Mouse (Mus musculus) cortical plate, adult 2 months (tissue): ENCODE data around the gene Ninj2. TPM values are rescaled to one million over a fixed set of nuclear protein-coding genes. Genes with fewer than 3 reads are reported as not detected.

Source experiments
- H3K27ac ChIP-seq: fragments of 200-500 bp; 2 replicates; pipeline ENCODE4 v1.5.1; 2012; ENCODE audit warnings: low read length, control low read depth, inconsistent platforms; ENCODE audit not compliant: insufficient read depth
- H3K4me1 ChIP-seq: fragments of 200-500 bp; 2 replicates; pipeline ENCODE4 v1.6.1; 2011; ENCODE audit warnings: low read length; ENCODE audit not compliant: control insufficient read depth, insufficient read depth
- H3K4me3 ChIP-seq: fragments of 200-500 bp; 2 replicates; pipeline ENCODE4 v1.5.1; 2011; ENCODE audit warnings: mild to moderate bottlenecking, low read length, control low read depth; ENCODE audit not compliant: insufficient read depth
- CTCF ChIP-seq: fragments of 200-500 bp; IDR thresholded peaks from 2 replicates; pipeline ENCODE4 v1.5.1; 2011; ENCODE audit warnings: mild to moderate bottlenecking, control low read depth, low read length; ENCODE audit not compliant: insufficient read depth; ENCODE audit errors: extremely low read depth
- POLR2A ChIP-seq: fragments of 200-500 bp; IDR thresholded peaks from 2 replicates; pipeline ENCODE4 v1.6.1; 2011; ENCODE audit warnings: mild to moderate bottlenecking, low read length, control low read depth; ENCODE audit not compliant: insufficient read depth; ENCODE audit errors: extremely low read depth
- polyA plus RNA-seq: library from polyadenylated mRNA; depleted of rRNA; stranded (reverse); fragments of >200 nt; gene quantifications from 2 replicates; pipeline ENCODE4 v1.2.3, GENCODE M21; 2012

Gene Ninj2
- polyA plus RNA-seq, 1 experiment, result 7.0 TPM

DNA sequence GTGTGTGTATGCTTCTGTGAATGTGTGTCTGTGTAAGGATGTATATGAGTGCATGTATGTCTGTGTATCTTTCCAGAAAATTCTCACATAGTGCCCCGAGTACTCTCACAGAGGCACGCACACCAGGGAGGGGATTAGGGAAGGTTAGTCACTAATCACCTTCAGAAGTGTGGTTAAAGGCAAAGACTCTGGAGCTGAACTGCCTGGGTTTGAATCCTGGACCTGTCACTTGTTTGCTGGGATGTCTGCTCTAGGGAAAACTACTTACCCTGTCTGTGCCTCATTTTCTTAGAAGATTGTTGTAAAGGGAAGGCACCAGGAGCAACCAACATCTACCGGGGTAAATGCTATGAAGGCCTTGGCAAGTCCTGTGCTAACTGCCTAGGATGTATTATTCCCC, 22.3 kb downstream of the Ninj2 start:
- Histone ChIP-seq H3K4me3 (no peak overlapping the region), H3K27ac (no peak overlapping the region), H3K4me1 (peaks cover 2% of the 10 kb centered on the region; the same call in 1 of the 2 replicates)
- no peak for TF ChIP-seq POLR2A
- TF ChIP-seq CTCF, result no peak

DNA sequence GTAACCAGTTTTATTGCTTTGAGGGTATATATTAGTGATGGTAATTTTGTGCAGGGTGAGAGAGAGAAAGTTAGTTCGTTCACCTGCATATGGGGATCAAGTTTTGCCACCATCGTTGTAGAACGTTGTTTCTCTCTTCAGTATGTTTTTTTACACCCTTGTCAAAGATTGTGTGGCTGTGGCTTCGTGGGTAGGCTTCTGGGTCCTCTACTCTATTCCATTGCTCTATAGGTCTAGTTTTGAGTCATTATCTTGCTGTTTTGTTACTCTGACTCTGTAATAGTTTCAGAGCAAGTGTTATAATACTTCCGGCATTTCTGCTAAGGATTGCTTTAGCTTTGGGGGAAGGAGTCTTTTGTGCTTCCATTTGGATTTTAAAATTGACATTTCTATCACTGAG, 26.7 kb downstream of the Ninj2 start:
- Histone ChIP-seq H3K27ac (no peak overlapping the region), H3K4me3 (no peak overlapping the region), H3K4me1 (peaks cover 2% of the 10 kb centered on the region; the same call in 1 of the 2 replicates)
- TF ChIP-seq CTCF (no peak), POLR2A (no peak)

DNA sequence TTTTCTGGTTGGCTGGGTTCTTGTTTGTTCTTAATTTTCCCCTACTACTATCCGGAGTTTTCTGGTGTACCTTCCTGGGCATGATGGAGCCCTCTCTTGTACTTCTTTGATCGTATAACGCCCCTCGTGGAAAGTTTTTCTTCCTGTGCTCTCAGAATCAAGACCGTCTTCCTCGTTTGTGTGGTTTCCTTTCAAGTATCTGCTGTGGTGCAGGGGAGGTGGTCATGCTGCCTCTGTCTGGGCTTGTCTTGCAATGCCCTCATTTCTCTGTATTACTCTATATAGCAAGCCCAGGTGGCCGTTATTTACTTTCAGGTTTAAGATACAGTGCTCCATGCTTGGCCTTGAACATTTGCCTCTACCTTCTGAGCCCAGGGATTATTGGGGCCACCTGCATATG, 31.5 kb downstream of the Ninj2 start:
- TF ChIP-seq CTCF (no peak), POLR2A (no peak)
- Histone ChIP-seq H3K27ac (no peak overlapping the region), H3K4me3 (no peak overlapping the region), H3K4me1 (no peaks in the 10 kb centered on the region)

DNA sequence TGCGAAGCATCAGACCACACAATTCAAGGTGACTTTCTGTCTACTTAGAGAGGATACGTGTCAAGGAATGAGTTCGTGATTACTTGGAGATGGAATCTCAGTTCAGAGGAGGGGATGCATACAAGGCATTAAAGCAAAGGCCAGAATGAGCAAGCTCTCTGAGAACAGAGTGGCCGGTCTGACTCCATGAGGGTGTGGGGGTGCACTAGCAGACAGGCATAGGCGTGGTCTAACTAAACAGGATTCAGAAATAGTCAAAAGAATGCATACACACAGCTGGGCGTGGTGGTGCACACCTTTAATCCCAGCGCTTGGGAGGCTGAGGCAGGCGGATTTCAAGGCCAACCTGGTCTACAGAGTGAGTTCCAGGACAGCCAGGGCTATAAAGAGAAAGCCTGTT, 33.3 kb downstream of the Ninj2 start:
- Histone ChIP-seq H3K4me3 (no peak overlapping the region), H3K4me1 (no peaks in the 10 kb centered on the region), H3K27ac (no peak overlapping the region)
- TF ChIP-seq POLR2A (no peak), CTCF (no peak)

GRCm38 (mm10) chr6:120127321-120127720, 34.2 kb downstream of the Ninj2 start:
- no peaks in the 10 kb centered on the region for H3K4me1 ChIP-seq
- TF ChIP-seq CTCF (no peak), POLR2A (no peak)
- no peak overlapping the region for H3K4me3 ChIP-seq
- no peak overlapping the region for H3K27ac ChIP-seq

GRCm38 (mm10) chr6:120134748-120135147, 41.6 kb downstream of the Ninj2 start:
- TF ChIP-seq CTCF (no peak), POLR2A (no peak)
- Histone ChIP-seq H3K4me3 (no peak overlapping the region), H3K27ac (no peak overlapping the region), H3K4me1 (no peaks in the 10 kb centered on the region)

- Histone ChIP-seq H3K4me3 (no peak overlapping the region), H3K4me1 (peaks cover 3% of the 10 kb centered on the region), H3K27ac (no peak overlapping the region)
- TF ChIP-seq CTCF, result no peak
- TF ChIP-seq POLR2A, result no peak
These were observed 52.3 kb downstream of the Ninj2 start for GRCm38 (mm10) chr6:120145439-120145838.

DNA sequence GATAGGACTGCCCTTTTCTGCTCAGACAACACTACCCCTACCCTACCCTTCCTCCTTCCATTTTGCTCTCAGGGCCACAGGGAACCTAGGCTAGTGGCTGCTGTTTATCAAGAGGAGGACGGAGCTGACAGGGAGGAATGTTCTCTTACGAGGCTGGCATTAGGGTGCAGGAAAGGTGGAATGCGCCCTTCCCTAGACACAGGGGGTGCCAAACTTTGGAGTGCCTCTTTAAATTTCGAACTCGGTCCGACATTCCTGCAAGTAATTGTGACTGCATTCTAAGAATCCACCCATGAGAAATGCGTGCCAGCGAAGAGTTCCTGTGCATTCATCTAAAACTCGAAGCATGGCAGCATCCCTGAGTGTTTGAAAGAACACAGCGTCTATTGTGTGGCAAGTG, 53.5 kb downstream of the Ninj2 start:
- no peak overlapping the region for H3K27ac ChIP-seq
- H3K4me1 ChIP-seq, result peaks cover 3% of the 10 kb centered on the region

DNA sequence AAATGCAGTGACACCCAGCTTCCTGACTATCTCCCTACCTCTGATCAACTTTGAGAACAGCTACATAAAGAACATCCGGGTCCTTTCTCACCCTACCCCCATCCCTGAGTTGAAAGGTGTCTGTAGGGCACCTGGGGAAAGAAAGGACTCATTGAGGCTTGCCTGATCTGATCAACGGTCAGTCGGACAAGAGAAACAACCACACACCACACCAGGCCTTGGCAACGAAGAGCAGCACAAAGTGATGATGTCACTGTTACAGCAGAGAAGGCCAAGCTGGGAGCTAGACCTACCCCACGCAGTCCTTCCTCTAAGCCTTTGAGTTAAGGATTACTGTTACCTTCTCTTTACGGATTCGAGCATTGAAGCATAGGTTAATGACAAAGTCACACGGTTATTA, 54.3 kb downstream of the Ninj2 start:
- no peak for TF ChIP-seq POLR2A
- TF ChIP-seq CTCF, result no peak
- Histone ChIP-seq H3K4me1 (peaks cover 3% of the 10 kb centered on the region), H3K4me3 (no peak overlapping the region), H3K27ac (no peak overlapping the region)

More for the DNA sequence above, 53.5 kb downstream of the Ninj2 start:
- no peak overlapping the region for H3K4me3 ChIP-seq
- TF ChIP-seq CTCF (no peak), POLR2A (no peak)

- H3K4me1 ChIP-seq, result peaks cover 3% of the 10 kb centered on the region
- no peak overlapping the region for H3K27ac ChIP-seq
- H3K4me3 ChIP-seq, result no peak overlapping the region
- TF ChIP-seq POLR2A, result no peak
- TF ChIP-seq CTCF, result no peak
These were observed 55.7 kb downstream of the Ninj2 start for GRCm38 (mm10) chr6:120148716-120149392.
